ENCODE assay signal across 17 mouse cellular contexts in the genomic region with DNA sequence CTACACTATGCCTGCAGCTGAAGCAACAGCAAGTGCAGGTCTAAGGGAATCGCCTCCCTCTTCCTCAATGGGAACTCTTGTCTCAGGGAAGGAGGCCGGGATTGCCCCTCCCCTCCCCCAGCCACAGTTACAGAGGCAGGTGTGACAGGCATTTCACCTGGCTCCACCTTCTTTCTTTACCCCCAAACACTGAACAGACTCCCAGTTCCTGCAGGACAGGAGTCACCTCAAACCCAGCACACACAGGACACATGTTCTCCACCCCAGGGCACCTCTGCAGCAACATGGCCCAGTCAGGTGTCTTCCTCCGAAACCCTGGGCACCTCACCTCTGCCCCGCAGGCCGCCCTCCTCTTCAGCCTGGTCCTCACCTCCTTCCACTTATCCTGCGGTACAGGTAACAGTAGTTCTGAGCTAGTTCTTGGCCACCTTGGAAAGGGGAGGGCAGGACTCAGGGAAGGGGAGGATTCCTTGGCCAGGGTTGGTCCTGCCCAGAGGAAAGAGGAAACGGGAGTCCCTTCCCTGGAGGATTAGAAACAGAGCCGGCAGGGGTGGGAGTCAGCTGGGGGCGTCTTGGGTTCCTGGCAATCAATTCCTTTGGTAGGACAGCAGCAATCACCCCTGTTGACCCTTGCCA. TPM values are rescaled to one million over a fixed set of nuclear protein-coding genes. Genes with fewer than 3 reads are reported as not detected.
DNase-seq lines count a peak whose midpoint lies in the region; ATAC-seq and TF ChIP-seq lines count a peak whose summit lies in the region.
"Had no signal": no experiment of that assay in that cellular context is flagged by ENCODE, and none has a peak within 500 bp of the region (broad histone marks: within the 10 kb centered on the region; RNA-seq: fewer than 3 reads in every experiment).

Gene Tmem213 (plus strand): TSS at position 96 of the 636 bp plus-strand sequence.

- no peak within 1 kb of the TSS for H3K4me3 ChIP-seq in forebrain, embryonic 15.5 days
- H3K4me3 ChIP-seq in forebrain, embryonic 14.5 days (ENCODE audit: low read depth, low read length): no peak within 1 kb of the TSS
- peak within 1 kb of the TSS; percentile 37 for H3K4me3 ChIP-seq in lung, embryonic 15.5 days
- H3K4me3 ChIP-seq in kidney, embryonic 15.5 days (replicated peaks): peak within 1 kb of the TSS; percentile 14
- H3K4me3 ChIP-seq in lung, postnatal 0 days (ENCODE audit: low read depth, low read length): peak within 1 kb of the TSS; percentile 31
- H3K4me3 ChIP-seq: liver, embryonic 12.5 days had no signal

- no peak within 1 kb of the TSS for H3K4me2 ChIP-seq in forebrain, embryonic 15.5 days (replicated peaks)
- no peak within 1 kb of the TSS for H3K4me2 ChIP-seq in forebrain, embryonic 14.5 days (ENCODE audit: low read length)
- H3K4me2 ChIP-seq in lung, embryonic 15.5 days: peak within 1 kb of the TSS; percentile 47
- H3K4me2 ChIP-seq in kidney, embryonic 15.5 days: peak within 1 kb of the TSS; percentile 44
- peak within 1 kb of the TSS; percentile 51 for H3K4me2 ChIP-seq in lung, postnatal 0 days (replicated peaks; ENCODE audit: low read depth, low read length)
- H3K4me2 ChIP-seq: liver, embryonic 12.5 days had no signal

- no peak for DNase-seq in forebrain, embryonic 14.5 days (ENCODE audit: low spot score)
- DNase-seq in lung, postnatal 14 days: no peak
- peak; percentile 68 for DNase-seq in lung, postnatal 0 days (ENCODE audit: low spot score)
- no peak for DNase-seq in layer of hippocampus, postnatal 36 days
- no peak for DNase-seq in left cerebral cortex, adult 9 months (ENCODE audit: low spot score in 2 of 2)
- DNase-seq: cerebellum, adult 8-10 months; thymus, adult 18-20 months had no signal

- no peaks in the 10 kb centered on the region for H3K9me3 ChIP-seq in forebrain, embryonic 15.5 days
- H3K9me3 ChIP-seq in forebrain, embryonic 14.5 days (replicated peaks; ENCODE audit: control insufficient read depth, low read length): no peaks in the 10 kb centered on the region
- H3K9me3 ChIP-seq in lung, embryonic 15.5 days: no peaks in the 10 kb centered on the region
- H3K9me3 ChIP-seq in kidney, embryonic 15.5 days (replicated peaks): no peaks in the 10 kb centered on the region
- no peaks in the 10 kb centered on the region for H3K9me3 ChIP-seq in lung, postnatal 0 days (ENCODE audit: low read length)
- H3K9me3 ChIP-seq: liver, embryonic 12.5 days had no signal

- H3K27ac ChIP-seq in forebrain, embryonic 15.5 days (replicated peaks): no peak within 1 kb of the TSS
- no peak within 1 kb of the TSS for H3K27ac ChIP-seq in forebrain, embryonic 14.5 days (ENCODE audit: low read depth, low read length)
- peak within 1 kb of the TSS; percentile 95 for H3K27ac ChIP-seq in lung, embryonic 15.5 days
- peak within 1 kb of the TSS; percentile 76 for H3K27ac ChIP-seq in kidney, embryonic 15.5 days
- H3K27ac ChIP-seq in lung, postnatal 0 days (ENCODE audit: low read length): peak within 1 kb of the TSS; percentile 86
- H3K27ac ChIP-seq: liver, embryonic 12.5 days had no signal

- 0 out of 2 replicates have a peak, but pooled peaks have one; percentile 35 for ATAC-seq in forebrain, embryonic 15.5 days (replicated peaks)
- ATAC-seq in forebrain, embryonic 14.5 days: no peak
- ATAC-seq in lung, embryonic 15.5 days (ENCODE audit: borderline replicate concordance, extremely low read depth, low FRiP score, low TSS enrichment): peak; percentile 55; the same call in 1 of the 2 replicates
- ATAC-seq in kidney, embryonic 15.5 days (replicated peaks; ENCODE audit: low FRiP score): peak; percentile 59; the same call in 1 of the 2 replicates
- peak; percentile 71 for ATAC-seq in lung, postnatal 0 days
- ATAC-seq: inflammation-experienced regulatory T-cells, adult 6 months; liver, embryonic 12.5 days had no signal

- no peak for TF ChIP-seq CTCF in lung, postnatal 0 days (IDR thresholded peaks at IDR 0.05)

- H3K4me1 ChIP-seq in forebrain, embryonic 15.5 days: peaks cover 3% of the 10 kb centered on the region; the same call in 1 of the 2 replicates
- no peaks in the 10 kb centered on the region for H3K4me1 ChIP-seq in forebrain, embryonic 14.5 days (ENCODE audit: control insufficient read depth, insufficient read depth, low read length)
- peaks cover 22% of the 10 kb centered on the region for H3K4me1 ChIP-seq in lung, embryonic 15.5 days
- H3K4me1 ChIP-seq in kidney, embryonic 15.5 days: peaks cover 23% of the 10 kb centered on the region
- H3K4me1 ChIP-seq in lung, postnatal 0 days (ENCODE audit: insufficient read depth, low read depth, low read length): no peaks in the 10 kb centered on the region

- H3K9ac ChIP-seq in forebrain, embryonic 15.5 days (replicated peaks): no peak within 1 kb of the TSS
- no peak within 1 kb of the TSS for H3K9ac ChIP-seq in forebrain, embryonic 14.5 days (ENCODE audit: low read length)
- H3K9ac ChIP-seq in lung, embryonic 15.5 days: peak within 1 kb of the TSS; percentile 17
- H3K9ac ChIP-seq in kidney, embryonic 15.5 days: peak within 1 kb of the TSS; percentile 0; the same call in 1 of the 2 replicates
- H3K9ac ChIP-seq in lung, postnatal 0 days (replicated peaks; ENCODE audit: low read depth): peak within 1 kb of the TSS; percentile 30
- H3K9ac ChIP-seq: liver, embryonic 12.5 days had no signal

- no peaks in the 10 kb centered on the region for H3K36me3 ChIP-seq in forebrain, embryonic 15.5 days
- H3K36me3 ChIP-seq in forebrain, embryonic 14.5 days (ENCODE audit: control insufficient read depth, insufficient read depth, low read length): no peaks in the 10 kb centered on the region
- no peaks in the 10 kb centered on the region for H3K36me3 ChIP-seq in lung, embryonic 15.5 days
- no peaks in the 10 kb centered on the region for H3K36me3 ChIP-seq in kidney, embryonic 15.5 days
- H3K36me3 ChIP-seq in lung, postnatal 0 days (ENCODE audit: insufficient read depth, low read length): no peaks in the 10 kb centered on the region
- H3K36me3 ChIP-seq: liver, embryonic 12.5 days had no signal

- no peak for TF ChIP-seq EP300 in lung, postnatal 0 days (IDR thresholded peaks at IDR 0.05)

- H3K27me3 ChIP-seq in forebrain, embryonic 15.5 days: no peaks in the 10 kb centered on the region
- no peaks in the 10 kb centered on the region for H3K27me3 ChIP-seq in forebrain, embryonic 14.5 days (replicated peaks; ENCODE audit: control insufficient read depth, insufficient read depth, low read length)
- no peaks in the 10 kb centered on the region for H3K27me3 ChIP-seq in lung, embryonic 15.5 days
- no peaks in the 10 kb centered on the region for H3K27me3 ChIP-seq in kidney, embryonic 15.5 days
- no peaks in the 10 kb centered on the region for H3K27me3 ChIP-seq in lung, postnatal 0 days (replicated peaks; ENCODE audit: insufficient read depth, low read length)

- WGBS in forebrain, embryonic 15.5 days: 28% methylated on average over 9 of the region's 9 CpGs
- 33% methylated on average over 9 of the region's 9 CpGs for WGBS in forebrain, embryonic 14.5 days
- 20% methylated on average over 9 of the region's 9 CpGs for WGBS in lung, embryonic 15.5 days
- WGBS in kidney, embryonic 15.5 days: 34% methylated on average over 9 of the region's 9 CpGs
- WGBS in lung, postnatal 0 days: 20% methylated on average over 9 of the region's 9 CpGs

RNA-seq across cellular contexts. Expression of gene Tmem213, which starts in this region (rescaled TPM):
- polyA plus RNA-seq in forebrain, embryonic 15.5 days (2015; fragmentation: Nextera tagmentation; extraction: Ambion mirVana): not detected in 2 replicates
- polyA plus RNA-seq in forebrain, embryonic 14.5 days (2014; fragmentation: Nextera tagmentation; extraction: Ambion mirVana): not detected in 2 replicates
- polyA plus RNA-seq in lung, embryonic 15.5 days (2015; fragmentation: Nextera tagmentation; extraction: Ambion mirVana): 49.7 and 58.9 TPM in 2 replicates
- polyA plus RNA-seq in kidney, embryonic 15.5 days (2015; fragmentation: Nextera tagmentation; extraction: Ambion mirVana): 37.4 and 43.5 TPM in 2 replicates
- polyA plus RNA-seq in lung, postnatal 0 days (2015; fragmentation: Nextera tagmentation; extraction: Ambion mirVana): 66.6 and 99.1 TPM in 2 replicates
- not detected for total RNA-seq in layer of hippocampus, postnatal 36 days (2021)
- total RNA-seq: granulocyte monocyte progenitor cell, adult 5-6 weeks; left cerebral cortex, adult 18-20 months; megakaryocyte-erythroid progenitor cell, adult 5-6 weeks; MEL had no signal
- polyA plus RNA-seq: inflammation-experienced regulatory T-cells, adult 6 months; liver, embryonic 12.5 days; spleen, adult 2 months had no signal

Comparison
In these comparisons a context has a peak if more than half of its experiments do, and no peak if none do; other contexts are left out.
1. RNA of gene Tmem213 (polyA plus RNA-seq): 66.6 to 99.1 TPM in lung, postnatal 0 days, 49.7 to 58.9 TPM in lung, embryonic 15.5 days and 37.4 to 43.5 TPM in kidney, embryonic 15.5 days; not detected in forebrain, embryonic 15.5 days and not detected in forebrain, embryonic 14.5 days; every median in the first group is over 10 times any median in the second.
2. Peak in ATAC-seq in forebrain, embryonic 15.5 days; RNA of the gene not detected or under 1 TPM.
3. H3K27ac ChIP-seq: peak in lung, embryonic 15.5 days (single experiment), kidney, embryonic 15.5 days (single experiment) and lung, postnatal 0 days (single experiment); none in forebrain, embryonic 15.5 days (single experiment) and forebrain, embryonic 14.5 days (single experiment).
4. H3K4me2 ChIP-seq: peak in lung, embryonic 15.5 days (single experiment), kidney, embryonic 15.5 days (single experiment) and lung, postnatal 0 days (single experiment); none in forebrain, embryonic 15.5 days (single experiment) and forebrain, embryonic 14.5 days (single experiment).
5. H3K4me3 ChIP-seq: peak in lung, embryonic 15.5 days (single experiment), kidney, embryonic 15.5 days (single experiment) and lung, postnatal 0 days (single experiment); none in forebrain, embryonic 15.5 days (single experiment) and forebrain, embryonic 14.5 days (single experiment).
6. H3K9ac ChIP-seq: peak in lung, embryonic 15.5 days (single experiment), kidney, embryonic 15.5 days (single experiment) and lung, postnatal 0 days (single experiment); none in forebrain, embryonic 15.5 days (single experiment) and forebrain, embryonic 14.5 days (single experiment).